Mouse (Mus musculus) liver, embryonic 14 days (tissue): Measurements from ENCODE around the gene Ptpn18. TPM values are rescaled to one million over a fixed set of nuclear protein-coding genes. Genes with fewer than 3 reads are reported as not detected.

Experiments used
- polyA plus RNA-seq: library from polyadenylated mRNA; depleted of rRNA; stranded (reverse); fragments of >200 nt; gene quantifications from 2 replicates; pipeline ENCODE4 v1.2.3, GENCODE M21; 2012; rRNA removed

Ptpn18 gene
- polyA plus RNA-seq = 17.9 and 24.0 TPM in 2 replicates

DNA sequence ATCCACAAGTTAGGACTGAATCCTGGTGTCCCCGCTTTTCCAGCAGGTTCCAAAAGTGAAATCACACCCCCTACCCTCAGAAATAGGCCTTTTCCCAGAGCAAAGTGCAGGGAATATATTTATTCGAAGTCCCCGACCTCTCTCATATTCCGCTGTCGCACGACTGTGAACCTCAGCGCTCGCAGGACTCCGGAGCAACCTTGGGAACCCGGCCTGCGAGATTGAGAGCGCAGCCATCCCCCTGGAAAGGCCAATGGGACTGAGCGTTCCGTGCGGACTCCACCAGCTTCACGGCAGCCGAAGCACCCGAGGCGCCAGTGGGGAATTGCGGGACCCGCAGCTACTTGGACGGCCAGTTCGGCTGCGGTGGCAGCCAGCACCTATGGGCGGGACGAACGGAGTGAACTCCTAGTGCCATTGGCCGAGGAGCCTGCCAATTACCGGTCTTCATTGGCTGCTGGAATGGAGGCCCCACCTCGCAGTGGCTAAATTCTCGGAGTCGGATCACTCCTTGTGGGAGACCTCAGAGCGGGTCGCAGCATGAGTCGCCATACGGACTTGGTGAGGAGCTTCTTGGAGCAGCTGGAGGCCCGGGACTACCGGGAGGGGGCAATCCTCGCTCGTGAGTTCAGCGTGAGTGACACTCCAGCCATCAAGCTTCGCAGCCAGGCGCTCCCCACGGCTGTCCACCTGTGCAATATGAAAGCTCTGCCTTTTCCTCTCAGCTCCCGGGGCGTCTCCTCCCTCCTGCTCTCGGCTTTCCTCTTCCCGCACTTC lies at the start of gene Ptpn18:
TSS of gene Ptpn18 (plus strand) at position 479 of the 777 bp plus-strand sequence.

DNA sequence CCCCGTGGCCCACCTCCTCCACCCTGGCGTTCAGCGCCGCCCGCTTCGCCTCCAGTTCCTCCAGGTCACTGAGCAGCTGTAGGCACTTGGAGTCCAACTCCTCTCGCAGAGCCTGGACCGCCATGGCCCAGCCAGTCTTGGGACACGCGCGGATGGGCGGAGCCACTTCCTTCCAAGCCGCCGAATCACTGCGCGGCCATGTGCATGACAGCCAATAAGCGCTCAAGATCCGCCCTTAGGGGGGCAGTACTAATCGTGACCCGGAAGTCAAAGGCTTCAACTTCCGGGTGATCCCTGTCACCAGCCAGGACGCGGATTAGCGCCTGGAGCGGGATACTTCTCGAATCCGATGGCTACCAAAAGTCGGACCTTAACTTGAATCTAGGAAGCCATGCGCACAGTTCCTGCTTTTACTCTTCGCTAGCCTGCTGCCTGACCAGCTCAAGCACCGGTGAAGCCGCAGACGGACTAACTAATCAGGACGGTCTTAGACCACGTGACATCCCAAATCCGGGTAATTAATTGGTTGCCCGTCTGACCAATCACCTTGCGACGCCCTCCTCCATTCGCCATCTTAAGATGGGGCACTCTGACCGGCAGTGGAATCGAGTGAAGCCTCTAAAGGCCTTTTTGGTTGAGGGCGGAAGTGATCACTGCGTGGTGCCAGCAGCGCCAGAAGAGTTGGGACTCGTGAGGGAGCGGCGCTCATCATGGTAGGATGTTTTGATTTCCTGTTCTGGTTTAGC lies 20.2 kb upstream of the Ptpn18 start, which contains the start of the genes Ccdc115 and Imp4:
TSS of gene Ccdc115 (minus strand) at position 458 of the 746 bp plus-strand sequence.
TSS of gene Imp4 (plus strand) at position 637 of the 746 bp plus-strand sequence.

Other genes starting within 250 kb of the Ptpn18 start
- 21.4 and 23.2 TPM in 2 replicates for gene Ccdc115, start 20.1 kb upstream of the Ptpn18 start, polyA plus RNA-seq
- gene Imp4, start 19.9 kb upstream of the Ptpn18 start, polyA plus RNA-seq = 20.4 and 24.3 TPM in 2 replicates
- gene Prss39, start 38.6 kb downstream of the Ptpn18 start, polyA plus RNA-seq = 0.02 TPM in 1 of 2 replicates, not detected in the other
- gene Cfc1, start 75.9 kb downstream of the Ptpn18 start, polyA plus RNA-seq = not detected in 2 replicates
- not detected in 2 replicates for gene Prss40, start 101.2 kb downstream of the Ptpn18 start, polyA plus RNA-seq
- gene Amer3, start 119.9 kb downstream of the Ptpn18 start, polyA plus RNA-seq = 0.01 TPM in 1 of 2 replicates, not detected in the other